Mouse (Mus musculus): ENCODE results near the gene Arf5.

Gene Arf5

GRCm38 (mm10) chr6:28429870-28430269, 6.5 kb downstream of the Arf5 start:
- DNase-seq: no peak

- DNase-seq: no peak
Observed at GRCm38 (mm10) chr6:28430795-28431537, 7.6 kb downstream of the Arf5 start.

GRCm38 (mm10) chr6:28431538-28431855, 8.1 kb downstream of the Arf5 start:
- DNase-seq: no peak

GRCm38 (mm10) chr6:28447937-28448336, 24.6 kb downstream of the Arf5 start:
- no peak for DNase-seq

- no peak for DNase-seq
Observed at GRCm38 (mm10) chr6:28449253-28449652, 25.9 kb downstream of the Arf5 start, which contains the start of gene Pax4. Gene Pax4 (minus strand): TSS chr6:28449353.

- DNase-seq: no peak
Observed at GRCm38 (mm10) chr6:28450481-28450880, 27.1 kb downstream of the Arf5 start.

GRCm38 (mm10) chr6:28450977-28451376, 27.6 kb downstream of the Arf5 start:
- no peak for DNase-seq

GRCm38 (mm10) chr6:28459221-28459668, 35.9 kb downstream of the Arf5 start:
- no peak for DNase-seq

GRCm38 (mm10) chr6:28460534-28460933, 37.2 kb downstream of the Arf5 start:
- DNase-seq: peak; percentile 48

GRCm38 (mm10) chr6:28464630-28465029, 41.3 kb downstream of the Arf5 start:
- no peak for DNase-seq

- no peak for DNase-seq
Observed at GRCm38 (mm10) chr6:28470017-28470602, 46.8 kb downstream of the Arf5 start.

GRCm38 (mm10) chr6:28470621-28471020, 47.3 kb downstream of the Arf5 start:
- no peak for DNase-seq

GRCm38 (mm10) chr6:28471284-28472035, 48.1 kb downstream of the Arf5 start:
- no peak for DNase-seq

- DNase-seq: no peak
Observed at GRCm38 (mm10) chr6:28474211-28474610, 50.9 kb downstream of the Arf5 start.

- DNase-seq: no peak
Observed at GRCm38 (mm10) chr6:28474839-28475238, 51.5 kb downstream of the Arf5 start, which contains the start of gene Snd1. Gene Snd1 (plus strand): TSS chr6:28475139.

Measured in kidney, adult 11 months (tissue).